Mouse (Mus musculus): Measurements from ENCODE around the gene Hoxc8.

Hoxc8 gene

DNA sequence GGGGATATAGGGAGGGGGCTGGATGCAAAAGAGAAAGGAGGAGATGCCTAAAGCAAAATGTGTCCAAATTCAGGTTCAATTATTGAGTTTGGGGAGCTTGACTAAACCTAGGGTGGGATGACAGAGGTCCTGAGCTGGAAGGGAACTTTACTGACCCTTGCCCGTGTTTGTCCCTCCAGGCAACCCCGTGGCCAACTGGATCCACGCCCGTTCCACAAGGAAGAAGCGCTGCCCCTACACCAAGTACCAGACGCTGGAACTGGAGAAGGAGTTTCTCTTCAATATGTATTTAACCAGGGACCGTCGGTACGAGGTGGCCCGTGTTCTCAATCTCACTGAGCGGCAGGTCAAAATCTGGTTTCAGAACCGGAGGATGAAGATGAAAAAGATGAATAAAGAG is 6.7 kb upstream of the Hoxc8 start:
- DNase-seq: no peak

DNA sequence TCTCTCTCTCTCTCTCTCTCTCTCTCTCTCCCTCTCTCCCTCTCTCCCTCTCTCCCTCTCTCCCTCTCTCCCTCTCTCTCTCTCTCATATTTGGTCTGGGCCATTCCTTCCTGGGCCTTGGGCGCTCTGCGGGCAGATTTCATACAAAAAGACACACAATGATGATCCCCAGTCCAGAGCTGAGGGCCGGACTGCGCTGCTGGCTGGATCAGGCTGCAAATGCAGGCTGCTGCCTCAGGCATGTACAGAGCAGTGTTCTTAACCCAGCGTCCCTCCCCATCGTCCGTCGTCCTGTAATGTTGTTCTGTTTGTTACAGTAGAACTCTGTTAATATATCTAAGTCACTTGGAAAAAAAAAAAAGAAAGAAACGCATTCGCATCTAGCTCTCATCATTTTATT is 5.9 kb upstream of the Hoxc8 start:
- DNase-seq: no peak

DNA sequence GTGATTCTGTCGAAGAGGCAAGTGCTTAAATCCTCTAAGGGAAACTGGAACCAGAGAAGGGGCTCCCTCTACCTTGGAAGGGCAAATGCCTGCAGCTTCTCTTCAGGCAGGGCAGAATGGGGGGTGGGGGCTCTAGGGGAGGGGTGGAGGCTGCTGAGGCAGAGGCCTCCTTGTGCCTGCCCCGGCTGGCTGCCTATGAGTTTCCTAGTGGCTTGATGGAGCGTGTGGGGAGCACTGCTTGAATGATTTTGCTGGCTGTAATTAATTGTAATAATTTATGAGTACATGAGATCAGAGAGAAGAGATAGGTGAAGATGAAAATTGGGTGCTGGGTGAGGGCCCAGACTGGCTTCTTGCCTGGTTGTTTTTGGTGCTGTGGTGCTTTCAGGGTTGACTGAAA is 5.5 kb upstream of the Hoxc8 start:
- DNase-seq: no peak

DNA sequence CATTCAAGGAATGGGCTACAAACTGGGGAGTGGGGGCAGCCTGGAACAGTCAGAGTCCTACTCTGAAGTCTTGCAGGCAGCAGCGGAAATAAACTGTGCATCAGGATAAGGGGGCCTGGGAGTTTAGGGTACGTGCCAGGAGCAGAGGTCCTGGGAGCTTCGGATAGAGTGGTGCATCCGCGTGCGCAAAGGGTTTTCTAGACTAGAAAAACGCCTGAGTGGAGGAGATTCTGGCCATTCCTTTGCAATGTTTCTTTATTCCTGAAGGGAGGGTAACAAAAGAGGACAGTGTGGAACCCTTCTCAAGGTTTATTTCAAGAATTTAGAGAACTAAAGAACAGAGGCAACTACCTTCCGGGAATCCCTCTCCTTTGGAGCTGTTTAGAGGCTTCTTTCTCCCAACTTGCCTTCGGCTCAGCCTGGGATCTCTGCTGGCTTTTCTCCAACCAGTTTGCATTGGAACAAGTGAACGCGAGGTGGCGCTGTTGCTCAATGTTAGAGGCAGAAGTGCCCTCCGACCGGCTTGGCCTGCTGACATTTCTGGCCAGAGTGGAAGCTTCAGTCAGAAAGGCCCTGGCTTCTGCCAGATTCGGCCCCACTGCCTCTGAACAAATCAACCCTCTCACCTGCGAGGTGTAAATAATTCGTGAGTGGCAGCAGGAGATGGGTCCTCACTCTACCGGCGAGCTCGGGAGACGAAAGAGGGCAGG is 3.1 kb upstream of the Hoxc8 start:
- DNase-seq: peak; percentile 92 to 99

DNA sequence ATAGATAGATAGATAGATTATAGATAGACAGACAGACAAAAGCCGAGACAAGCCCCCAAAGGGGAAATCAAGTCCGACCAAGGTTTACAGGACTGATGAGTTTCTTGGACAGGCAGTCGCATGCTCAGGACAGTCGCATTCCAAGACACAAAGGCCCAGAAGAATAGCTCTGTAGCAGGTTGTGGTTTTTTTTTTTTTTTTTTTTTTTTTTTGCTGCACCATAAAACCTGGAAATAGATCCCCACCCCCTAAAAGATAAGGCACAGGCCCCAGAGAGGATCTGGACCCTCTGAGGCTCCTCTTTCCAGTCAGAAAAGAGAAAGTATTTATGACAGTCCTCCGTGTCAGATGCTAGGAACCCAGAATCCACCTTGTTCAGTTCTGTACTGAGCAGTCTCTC is 2.3 kb upstream of the Hoxc8 start:
- DNase-seq: no peak

DNA sequence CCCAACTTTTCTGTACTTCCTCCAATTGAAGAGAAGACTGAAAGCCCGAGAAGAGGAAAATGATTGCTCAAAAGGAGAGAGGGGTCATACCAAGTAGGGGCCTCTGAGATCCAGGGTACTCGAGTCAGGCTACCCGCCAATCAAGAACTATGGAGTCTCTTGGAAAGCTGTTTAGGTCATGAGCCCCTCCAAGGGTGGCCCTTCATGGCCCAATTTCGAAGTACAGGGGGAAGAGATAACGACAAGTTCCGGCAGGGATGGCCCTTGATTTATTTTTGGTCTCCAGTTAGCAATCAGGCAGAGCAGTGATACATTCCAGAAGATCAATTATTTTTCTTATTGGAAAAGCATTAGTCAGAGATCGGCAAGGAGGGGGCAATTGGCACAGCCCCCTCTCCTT is 1.4 kb downstream of the Hoxc8 start:
- no peak for DNase-seq

DNA sequence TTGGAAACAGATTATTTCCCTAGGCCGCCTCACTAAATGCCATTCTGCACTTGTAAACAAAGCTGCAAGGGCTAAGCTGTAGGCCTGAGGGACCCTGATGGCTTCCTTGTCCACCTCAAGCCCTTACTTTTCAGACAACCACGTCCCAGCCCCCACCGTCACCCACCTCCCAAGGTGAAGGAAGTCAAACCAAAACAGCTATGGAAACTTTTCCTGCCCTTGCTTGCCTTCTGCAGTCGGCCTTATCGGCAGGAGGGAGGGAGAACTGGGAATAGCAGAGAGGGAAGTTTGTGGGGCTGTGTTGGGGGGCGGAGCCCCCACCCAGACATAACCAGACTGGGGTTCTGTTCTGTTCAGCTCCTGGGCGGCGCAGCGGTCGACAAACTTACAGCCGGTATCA is 1.8 kb downstream of the Hoxc8 start:
- DNase-seq: no peak

DNA sequence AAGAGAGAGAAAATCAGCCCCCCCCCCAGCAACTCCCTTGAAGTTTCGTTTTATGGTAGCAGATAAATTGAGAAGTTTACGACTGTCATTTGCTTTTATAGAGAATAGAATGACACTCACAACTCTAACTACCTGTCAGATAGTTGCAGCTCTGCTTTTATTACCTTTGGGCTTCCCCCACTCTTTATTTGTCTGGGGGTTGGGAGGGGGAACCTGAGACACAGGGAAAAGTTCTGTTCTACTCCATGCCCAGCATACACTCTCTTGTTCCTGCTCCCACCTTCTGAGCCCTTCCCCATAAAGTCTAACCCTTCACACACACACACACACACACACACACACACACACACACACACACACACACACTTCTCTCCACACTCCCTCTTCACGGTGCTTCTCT is 2.5 kb downstream of the Hoxc8 start:
- no peak for DNase-seq

DNA sequence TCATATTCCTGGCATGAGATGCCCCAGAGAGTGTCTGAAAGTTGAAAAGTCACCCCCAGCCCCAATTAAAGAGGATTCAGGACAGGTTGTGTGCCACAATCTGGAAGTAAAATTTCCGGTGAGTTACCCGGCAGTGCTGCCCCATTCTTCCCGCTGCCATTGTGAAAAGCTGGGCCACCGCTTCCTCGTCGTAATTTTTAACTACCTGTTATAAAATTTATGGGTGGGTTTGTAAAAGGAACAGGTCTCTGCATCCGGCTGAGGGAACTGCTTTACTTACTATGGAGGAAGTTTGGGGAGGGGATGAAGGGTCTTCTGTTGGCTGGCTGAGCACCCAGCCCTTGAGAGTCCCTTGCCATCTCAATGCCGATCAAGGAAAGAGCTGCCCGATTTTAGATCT is 6.1 kb downstream of the Hoxc8 start:
- DNase-seq: peak in 1 of 2 experiments; percentile 12

DNA sequence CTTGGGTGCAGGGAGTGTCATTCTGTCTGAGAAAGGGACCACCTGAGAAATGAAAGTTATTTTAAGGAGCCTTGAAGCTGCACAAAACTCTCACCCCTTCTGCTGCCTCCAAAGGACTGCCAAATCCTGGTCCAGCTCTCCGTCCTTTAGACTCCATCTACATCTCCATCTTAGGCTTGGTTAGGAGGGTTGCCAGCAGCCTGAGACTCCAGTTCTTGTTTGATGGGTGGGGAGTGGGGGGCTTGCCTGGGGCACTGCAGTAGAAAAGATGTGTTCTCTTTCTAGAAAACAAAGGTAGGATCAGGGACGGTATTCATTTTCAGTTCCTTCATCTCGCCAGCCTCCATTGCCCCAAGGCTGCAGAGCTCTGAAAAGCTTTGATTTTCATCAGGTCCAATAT is 7.0 kb downstream of the Hoxc8 start:
- DNase-seq: peak in 1 of 2 experiments; percentile 39

DNA sequence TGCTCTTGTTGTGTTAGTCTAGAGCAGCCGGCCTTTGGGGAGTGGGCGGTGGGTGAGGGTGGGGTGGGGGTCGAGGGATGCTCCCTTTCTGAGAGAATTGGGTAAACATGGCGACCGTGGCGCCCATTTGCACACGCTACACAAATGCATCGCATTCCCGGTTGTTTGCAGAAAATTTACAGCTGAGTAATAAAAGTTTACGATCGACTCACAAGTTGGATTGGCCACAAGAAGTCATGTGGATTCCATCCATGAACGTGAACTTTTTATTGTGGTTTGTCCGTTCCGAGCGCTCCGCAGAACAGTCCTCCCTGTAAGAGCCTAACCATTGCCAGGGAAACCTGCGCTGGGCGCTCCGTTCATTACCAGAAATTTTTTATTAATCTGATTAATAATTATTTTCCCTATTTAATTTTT is 7.5 kb downstream of the Hoxc8 start, which contains the start of gene Hoxc6:
Gene Hoxc6, plus strand, starts transcription at position 319 of the 417 bp plus-strand sequence.
- DNase-seq: peak; percentile 67 to 72

DNA sequence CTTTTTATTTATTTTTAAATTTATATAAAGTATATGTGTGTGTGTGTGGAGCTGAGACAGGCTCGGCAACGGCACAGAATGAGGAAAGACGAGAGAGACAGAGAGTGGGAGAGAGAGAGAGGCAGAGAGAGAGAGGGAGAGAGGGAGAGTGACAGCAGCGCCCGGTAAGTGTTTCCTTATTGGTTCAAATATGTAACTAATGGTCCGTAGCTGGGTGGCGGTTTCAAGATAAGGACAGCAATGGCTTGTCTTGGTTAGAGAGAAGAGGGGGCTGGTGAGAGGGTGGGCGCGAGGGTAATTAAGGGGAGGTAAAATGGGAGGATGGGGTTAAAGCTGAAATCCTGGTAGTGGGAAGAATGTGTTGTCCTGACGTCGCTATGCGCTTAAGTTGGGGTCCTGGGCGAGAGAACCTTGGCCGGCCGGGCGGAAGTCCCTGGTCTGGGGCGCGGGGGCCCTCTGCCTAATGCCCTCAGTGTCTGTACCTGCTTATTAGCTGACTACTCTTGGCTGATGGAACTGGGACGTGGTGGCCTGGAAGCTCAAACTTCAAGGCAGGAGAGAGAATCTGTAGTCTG is 8.3 kb downstream of the Hoxc8 start:
- DNase-seq: no peak

DNA sequence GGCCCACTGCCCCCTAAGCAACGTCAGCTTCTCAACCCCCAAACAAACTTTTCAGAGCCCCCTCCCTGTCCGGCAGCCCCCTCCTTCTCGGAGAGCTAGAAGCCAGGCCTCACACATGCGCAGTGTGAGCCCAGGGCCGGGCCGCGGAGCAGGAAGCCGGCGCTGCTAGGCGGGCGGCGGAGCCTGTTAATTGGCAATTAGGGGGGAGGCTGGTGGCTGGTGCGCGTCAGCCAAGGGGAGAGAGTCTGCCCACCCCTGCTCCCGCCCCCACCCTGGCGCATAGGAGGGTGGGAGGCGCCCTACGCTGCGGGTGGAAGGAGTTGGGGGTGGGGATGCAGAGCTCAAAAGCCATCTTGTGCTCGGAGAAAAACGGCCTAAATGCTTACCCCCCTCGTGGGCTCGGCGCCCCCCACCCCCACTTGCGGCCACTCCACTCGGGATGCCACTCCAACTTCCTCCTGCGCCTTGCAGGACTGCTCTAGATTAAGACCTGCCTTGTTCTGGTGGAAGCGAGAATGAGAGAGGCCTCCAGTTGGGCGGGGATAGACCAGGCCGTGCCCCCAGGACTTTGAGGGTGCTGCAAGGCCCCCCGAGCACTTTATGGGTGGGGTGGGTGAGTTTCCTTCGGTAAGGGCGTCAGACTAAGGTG is 8.9 kb downstream of the Hoxc8 start:
- DNase-seq: peak; percentile 90 to 96

DNA sequence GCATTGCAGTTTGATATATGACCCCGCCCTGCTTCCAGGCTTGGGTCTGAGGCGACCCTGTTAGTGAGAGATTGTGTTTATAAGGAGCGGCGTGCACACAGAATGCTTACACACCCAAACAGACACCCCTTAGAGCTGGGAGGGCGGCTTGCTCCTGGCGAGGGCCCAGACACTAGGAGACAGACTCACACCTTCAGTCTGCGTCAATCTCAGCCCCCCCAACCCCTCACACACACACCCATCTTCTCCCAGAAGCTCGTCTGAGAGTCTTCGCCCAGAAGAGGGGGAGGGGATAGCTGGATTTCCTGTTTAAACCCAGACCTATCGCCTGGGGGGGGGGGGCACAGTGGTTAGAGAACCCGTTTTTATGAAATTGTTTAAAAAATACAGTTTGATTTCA is 9.5 kb downstream of the Hoxc8 start:
- peak in 1 of 2 experiments; percentile 63 for DNase-seq

DNA sequence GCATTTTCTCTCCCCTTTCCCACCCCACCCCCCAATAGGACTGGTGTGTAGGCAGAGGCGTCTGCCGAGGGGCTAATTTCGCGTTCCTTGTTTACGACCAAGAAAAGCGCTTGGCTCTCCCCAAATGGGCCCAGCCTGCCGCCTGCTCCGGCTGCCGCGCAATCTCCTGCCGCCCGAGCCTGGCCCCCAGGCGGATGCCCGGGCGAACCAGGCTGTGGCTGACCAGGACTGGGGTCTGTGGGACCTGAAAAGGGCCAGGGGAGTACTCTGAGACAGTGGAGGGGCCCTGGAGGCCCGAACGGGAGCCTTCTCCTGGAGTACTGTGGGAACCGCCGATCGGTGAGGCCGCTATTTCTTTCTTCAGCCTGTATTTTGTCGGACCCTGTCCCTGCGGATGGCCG is 10.1 kb downstream of the Hoxc8 start:
- DNase-seq: no peak

DNA sequence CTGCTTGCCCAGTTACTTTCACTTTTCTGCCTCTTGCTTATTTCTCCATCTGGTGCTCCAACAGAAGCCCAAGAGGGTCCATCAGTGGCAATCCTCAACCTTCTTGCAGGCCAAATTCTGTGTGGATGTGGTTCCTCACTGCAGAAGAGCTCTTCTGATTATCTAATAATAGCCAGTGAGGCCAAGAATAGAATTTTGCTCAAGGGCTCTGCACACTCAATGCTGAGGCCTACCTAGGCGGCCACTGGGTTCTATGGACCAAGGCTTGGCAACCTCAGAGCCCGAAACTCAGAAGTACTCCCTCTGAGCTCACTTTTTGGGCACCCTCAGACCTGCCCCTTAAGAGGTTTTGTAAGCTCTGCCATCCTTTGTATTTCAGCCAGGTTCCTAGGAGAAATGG is 11.0 kb downstream of the Hoxc8 start:
- DNase-seq: no peak

DNA sequence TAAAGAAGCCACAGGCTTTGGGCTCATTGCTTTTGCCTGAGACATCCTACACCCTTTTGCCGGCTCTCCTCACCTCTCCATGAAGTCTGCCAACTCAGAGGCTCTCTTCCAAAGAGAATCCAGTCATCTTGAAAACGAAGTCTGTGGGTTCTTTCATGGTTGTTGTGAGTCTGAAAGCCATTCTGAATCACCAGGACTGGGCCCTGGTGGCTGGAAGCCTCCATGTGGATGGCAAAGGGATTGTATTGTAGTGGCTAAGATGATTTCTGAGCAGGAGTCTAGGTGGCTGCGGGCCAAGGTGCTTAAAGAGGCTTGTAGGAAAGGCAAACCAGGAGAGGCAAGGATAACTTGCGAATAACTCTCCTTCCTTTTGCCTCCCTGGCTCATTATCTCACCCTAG is 11.7 kb downstream of the Hoxc8 start:
- peak; percentile 66 to 71 for DNase-seq

DNA sequence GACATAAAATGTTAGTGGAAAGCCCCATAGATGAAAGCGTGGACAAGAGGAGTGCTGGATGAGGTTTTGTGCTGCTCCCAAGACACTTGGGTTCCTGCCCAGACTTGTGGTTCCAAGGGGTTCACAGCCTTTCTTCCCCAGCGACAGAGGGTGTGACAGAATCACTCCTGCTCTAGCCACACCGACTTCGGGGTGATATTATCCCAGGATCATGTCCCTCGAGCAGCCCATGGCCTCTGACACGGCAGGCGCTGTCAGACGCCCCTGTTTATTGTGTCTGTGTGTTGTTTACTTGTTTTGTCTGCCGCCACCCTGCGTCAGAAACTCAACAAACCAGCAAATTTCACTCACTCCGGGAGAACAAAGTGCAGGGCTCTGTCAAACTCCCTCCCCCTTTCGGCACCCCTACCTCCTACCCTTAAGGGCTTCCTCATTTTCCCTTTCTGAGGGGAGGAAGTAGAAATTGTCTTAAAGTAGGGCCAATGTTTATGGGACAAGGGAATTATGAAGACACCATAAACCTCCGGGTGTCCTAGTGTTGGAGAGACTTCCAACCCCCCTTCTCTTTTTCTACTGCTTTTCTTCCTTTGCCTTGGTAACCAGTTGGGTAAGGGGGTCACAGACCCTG is 12.5 kb downstream of the Hoxc8 start:
- DNase-seq: peak in 1 of 2 experiments; percentile 36

DNA sequence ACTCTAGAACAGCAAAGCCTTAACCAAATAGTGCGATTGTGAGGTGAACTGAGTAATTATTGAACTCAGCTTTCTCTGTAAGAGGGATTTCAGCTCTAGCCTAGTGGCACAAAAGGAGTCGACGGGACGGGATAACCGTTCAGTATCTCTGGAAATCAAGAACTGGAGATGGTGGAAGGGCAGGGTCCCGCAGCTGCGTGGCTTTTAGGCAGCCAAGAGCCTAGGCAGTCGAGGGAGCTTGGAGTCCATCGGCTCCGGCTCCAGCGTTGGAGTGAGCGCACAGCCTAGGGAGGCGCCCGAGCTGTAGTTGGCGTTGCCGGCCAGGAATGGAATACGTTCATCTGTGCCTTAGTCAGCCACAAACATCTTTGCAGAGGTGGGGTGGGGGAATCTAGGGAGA is 14.9 kb downstream of the Hoxc8 start:
- peak in 1 of 2 experiments; percentile 56 for DNase-seq

DNA sequence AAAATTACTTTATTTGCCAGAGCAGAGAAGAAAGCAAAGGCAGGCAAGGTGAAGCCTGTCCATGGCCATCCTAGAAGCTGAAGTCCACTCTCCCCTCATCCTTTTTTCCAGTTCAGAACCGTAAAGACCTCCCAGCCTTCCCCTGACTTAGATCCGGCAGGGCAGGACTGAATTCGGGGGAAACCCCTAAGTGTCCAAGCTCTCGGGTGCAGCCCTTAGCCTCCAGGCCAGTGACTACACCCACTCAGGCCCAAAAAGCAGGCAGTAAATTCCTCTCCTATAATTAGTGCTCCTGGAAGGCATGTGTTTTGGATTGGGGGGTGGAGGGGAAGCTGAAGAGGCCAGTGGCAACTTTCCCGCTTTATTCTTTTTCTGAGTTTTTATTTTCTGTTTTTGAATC is 15.4 kb downstream of the Hoxc8 start:
- peak in 1 of 2 experiments; percentile 37 for DNase-seq

DNA sequence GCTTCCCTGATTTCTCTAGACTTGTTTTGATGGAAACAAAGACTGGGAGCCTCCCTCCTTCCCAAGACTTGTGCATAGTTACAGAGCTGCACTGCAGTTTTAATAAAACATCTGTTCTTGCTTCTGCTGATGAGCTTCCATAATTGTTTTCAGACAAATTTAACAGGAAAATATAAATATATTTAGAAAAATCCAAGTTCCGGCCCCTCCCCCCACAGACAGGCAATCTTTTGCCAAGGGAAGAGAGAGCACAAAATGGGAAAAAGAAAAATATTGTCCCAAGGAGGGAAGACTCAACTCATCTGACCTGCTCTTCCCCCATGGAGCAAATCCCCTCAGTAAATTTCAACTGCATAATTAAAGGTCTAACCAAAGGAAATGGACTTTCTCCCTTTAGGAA is 15.9 kb downstream of the Hoxc8 start:
- peak in 1 of 2 experiments; percentile 17 for DNase-seq

DNA sequence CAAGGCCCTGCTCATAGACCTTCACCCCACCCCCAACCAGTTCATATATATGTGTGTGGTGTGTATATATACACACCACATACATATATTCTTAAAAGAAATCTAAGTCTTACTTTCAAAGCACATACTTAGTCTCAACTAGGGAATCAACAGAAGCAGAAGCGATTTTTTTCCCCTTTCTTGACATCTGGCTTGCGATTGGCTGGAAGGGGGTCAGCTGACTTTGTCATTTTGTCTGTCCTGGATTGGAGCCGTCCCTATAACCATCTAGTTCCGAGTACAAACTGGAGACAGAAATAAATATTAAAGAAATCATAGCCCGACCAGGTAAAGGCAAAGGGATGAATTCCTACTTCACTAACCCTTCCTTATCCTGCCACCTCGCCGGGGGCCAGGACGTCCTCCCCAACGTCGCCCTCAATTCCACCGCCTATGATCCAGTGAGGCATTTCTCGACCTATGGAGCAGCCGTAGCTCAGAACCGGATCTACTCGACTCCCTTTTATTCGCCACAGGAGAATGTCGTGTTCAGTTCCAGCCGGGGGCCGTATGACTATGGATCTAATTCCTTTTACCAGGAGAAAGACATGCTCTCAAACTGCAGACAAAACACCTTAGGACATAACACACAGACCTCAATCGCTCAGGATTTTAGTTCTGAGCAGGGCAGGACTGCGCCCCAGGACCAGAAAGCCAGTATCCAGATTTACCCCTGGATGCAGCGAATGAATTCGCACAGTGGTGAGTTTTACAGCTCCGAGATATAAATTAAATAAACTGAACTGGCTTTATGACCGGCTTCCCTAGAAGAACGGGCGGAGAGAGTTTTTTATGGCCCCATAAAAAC is 19.1 kb downstream of the Hoxc8 start:
- DNase-seq: peak in 1 of 2 experiments; percentile 56

Data from kidney, postnatal 25 days (tissue).